Mouse (Mus musculus): ENCODE results near the gene Tmem258. TPM values are rescaled to one million over a fixed set of nuclear protein-coding genes. Genes with fewer than 3 reads are reported as not detected.
A peak's percentile ranks its signal among the peaks of the same experiment; 100 is the strongest.

The Tmem258 gene
- polyA plus RNA-seq, 1 experiment from 2014 or later: 311 TPM

GRCm38 (mm10) chr19:10190796-10191195 lies 13.0 kb upstream of the Tmem258 start:
- H3K9ac ChIP-seq (ENCODE audit: low read depth, low read length): no peak overlapping the region
- no peak overlapping the region for H3K4me2 ChIP-seq (ENCODE audit: low read length)
- no peaks in the 10 kb centered on the region for H3K27me3 ChIP-seq (replicated peaks; ENCODE audit: control insufficient read depth, insufficient read depth, low read length)
- H3K36me3 ChIP-seq (ENCODE audit: control insufficient read depth, insufficient read depth, low read length): peaks cover 59% of the 10 kb centered on the region
- H3K9me3 ChIP-seq (ENCODE audit: control insufficient read depth, low read length): no peaks in the 10 kb centered on the region
- no peak overlapping the region for H3K4me3 ChIP-seq (ENCODE audit: low read length)
- 48% methylated on average over 2 of the region's 2 CpGs for WGBS
- H3K4me1 ChIP-seq (ENCODE audit: control insufficient read depth, insufficient read depth, low read depth, low read length): peaks cover 28% of the 10 kb centered on the region
- ATAC-seq: no peak
- H3K27ac ChIP-seq (ENCODE audit: low read depth, low read length): no peak overlapping the region

- H3K4me3 ChIP-seq (ENCODE audit: low read length): no peak overlapping the region
- WGBS: 84% methylated on average over 7 of the region's 7 CpGs
- H3K36me3 ChIP-seq (ENCODE audit: control insufficient read depth, insufficient read depth, low read length): peaks cover 64% of the 10 kb centered on the region
- no peaks in the 10 kb centered on the region for H3K27me3 ChIP-seq (replicated peaks; ENCODE audit: control insufficient read depth, insufficient read depth, low read length)
- no peak overlapping the region for H3K27ac ChIP-seq (ENCODE audit: low read depth, low read length)
- no peak for ATAC-seq
- H3K9me3 ChIP-seq (ENCODE audit: control insufficient read depth, low read length): no peaks in the 10 kb centered on the region
- H3K4me1 ChIP-seq (ENCODE audit: control insufficient read depth, insufficient read depth, low read depth, low read length): peaks cover 26% of the 10 kb centered on the region
- no peak overlapping the region for H3K4me2 ChIP-seq (ENCODE audit: low read length)
- no peak overlapping the region for H3K9ac ChIP-seq (ENCODE audit: low read depth, low read length)
Measured at GRCm38 (mm10) chr19:10191326-10191725, 12.5 kb upstream of the Tmem258 start.

- no peak for ATAC-seq
- no peak overlapping the region for H3K27ac ChIP-seq (ENCODE audit: low read depth, low read length)
Measured at GRCm38 (mm10) chr19:10194337-10194736, 9.5 kb upstream of the Tmem258 start.

GRCm38 (mm10) chr19:10195252-10195651 lies 8.6 kb upstream of the Tmem258 start:
- H3K4me1 ChIP-seq (ENCODE audit: control insufficient read depth, insufficient read depth, low read depth, low read length): no peaks in the 10 kb centered on the region
- H3K9ac ChIP-seq (ENCODE audit: low read depth, low read length): no peak overlapping the region
- no peak overlapping the region for H3K4me2 ChIP-seq (ENCODE audit: low read length)
- H3K9me3 ChIP-seq (ENCODE audit: control insufficient read depth, low read length): no peaks in the 10 kb centered on the region
- no peaks in the 10 kb centered on the region for H3K27me3 ChIP-seq (replicated peaks; ENCODE audit: control insufficient read depth, insufficient read depth, low read length)
- no peak overlapping the region for H3K27ac ChIP-seq (ENCODE audit: low read depth, low read length)
- 55% methylated on average over 5 of the region's 5 CpGs for WGBS
- H3K36me3 ChIP-seq (ENCODE audit: control insufficient read depth, insufficient read depth, low read length): peaks cover 51% of the 10 kb centered on the region
- ATAC-seq: no peak
- no peak overlapping the region for H3K4me3 ChIP-seq (ENCODE audit: low read length)

More at GRCm38 (mm10) chr19:10194337-10194736, 9.5 kb upstream of the Tmem258 start:
- Histone ChIP-seq H3K4me1 (ENCODE audit: control insufficient read depth, insufficient read depth, low read depth, low read length) (no peaks in the 10 kb centered on the region), H3K27me3 (replicated peaks; ENCODE audit: control insufficient read depth, insufficient read depth, low read length) (no peaks in the 10 kb centered on the region), H3K4me3 (ENCODE audit: low read length) (no peak overlapping the region), H3K36me3 (ENCODE audit: control insufficient read depth, insufficient read depth, low read length) (peaks cover 53% of the 10 kb centered on the region), H3K9me3 (ENCODE audit: control insufficient read depth, low read length) (no peaks in the 10 kb centered on the region), H3K4me2 (ENCODE audit: low read length) (no peak overlapping the region), H3K9ac (ENCODE audit: low read depth, low read length) (no peak overlapping the region)
- WGBS: 90% methylated on average over 11 of the region's 11 CpGs

GRCm38 (mm10) chr19:10197130-10197529 lies 6.7 kb upstream of the Tmem258 start:
- Histone ChIP-seq H3K4me2 (ENCODE audit: low read length) (no peak overlapping the region), H3K9ac (ENCODE audit: low read depth, low read length) (no peak overlapping the region), H3K9me3 (ENCODE audit: control insufficient read depth, low read length) (no peaks in the 10 kb centered on the region), H3K4me3 (ENCODE audit: low read length) (no peak overlapping the region), H3K4me1 (ENCODE audit: control insufficient read depth, insufficient read depth, low read depth, low read length) (no peaks in the 10 kb centered on the region), H3K27ac (ENCODE audit: low read depth, low read length) (no peak overlapping the region), H3K27me3 (replicated peaks; ENCODE audit: control insufficient read depth, insufficient read depth, low read length) (no peaks in the 10 kb centered on the region), H3K36me3 (ENCODE audit: control insufficient read depth, insufficient read depth, low read length) (peaks cover 47% of the 10 kb centered on the region)
- WGBS: 92% methylated on average over 4 of the region's 4 CpGs
- no peak for ATAC-seq

GRCm38 (mm10) chr19:10198286-10198685 lies 5.5 kb upstream of the Tmem258 start:
- Histone ChIP-seq H3K9ac (ENCODE audit: low read depth, low read length) (no peak overlapping the region), H3K36me3 (ENCODE audit: control insufficient read depth, insufficient read depth, low read length) (peaks cover 37% of the 10 kb centered on the region), H3K4me3 (ENCODE audit: low read length) (no peak overlapping the region), H3K4me1 (ENCODE audit: control insufficient read depth, insufficient read depth, low read depth, low read length) (peaks cover 8% of the 10 kb centered on the region), H3K9me3 (ENCODE audit: control insufficient read depth, low read length) (no peaks in the 10 kb centered on the region), H3K27ac (ENCODE audit: low read depth, low read length) (no peak overlapping the region), H3K4me2 (ENCODE audit: low read length) (no peak overlapping the region), H3K27me3 (replicated peaks; ENCODE audit: control insufficient read depth, insufficient read depth, low read length) (no peaks in the 10 kb centered on the region)
- ATAC-seq: no peak
- WGBS: 84% methylated on average over 2 of the region's 2 CpGs

- H3K9ac ChIP-seq (ENCODE audit: low read depth, low read length): no peak overlapping the region
- no peaks in the 10 kb centered on the region for H3K9me3 ChIP-seq (ENCODE audit: control insufficient read depth, low read length)
- peaks cover 9% of the 10 kb centered on the region for H3K4me1 ChIP-seq (ENCODE audit: control insufficient read depth, insufficient read depth, low read depth, low read length)
- H3K36me3 ChIP-seq (ENCODE audit: control insufficient read depth, insufficient read depth, low read length): peaks cover 32% of the 10 kb centered on the region
- ATAC-seq: peak; percentile 67
- no peak overlapping the region for H3K27ac ChIP-seq (ENCODE audit: low read depth, low read length)
- H3K27me3 ChIP-seq (replicated peaks; ENCODE audit: control insufficient read depth, insufficient read depth, low read length): no peaks in the 10 kb centered on the region
- H3K4me3 ChIP-seq (ENCODE audit: low read length): no peak overlapping the region
- H3K4me2 ChIP-seq (ENCODE audit: low read length): no peak overlapping the region
- 31% methylated on average over 3 of the region's 3 CpGs for WGBS
Measured at GRCm38 (mm10) chr19:10198723-10199122, 5.1 kb upstream of the Tmem258 start.

GRCm38 (mm10) chr19:10203146-10203847 lies 517 bp upstream of the Tmem258 start:
- H3K9me3 ChIP-seq (ENCODE audit: control insufficient read depth, low read length): no peaks in the 10 kb centered on the region
- H3K4me2 ChIP-seq (ENCODE audit: low read length): peak overlapping the region; percentile 92
- H3K27me3 ChIP-seq (replicated peaks; ENCODE audit: control insufficient read depth, insufficient read depth, low read length): no peaks in the 10 kb centered on the region
- ATAC-seq: no peak; the same call in 1 of the 2 replicates
- peak overlapping the region; percentile 88 for H3K9ac ChIP-seq (ENCODE audit: low read depth, low read length)
- peaks cover 10% of the 10 kb centered on the region for H3K36me3 ChIP-seq (ENCODE audit: control insufficient read depth, insufficient read depth, low read length)
- WGBS: 2% methylated on average over 23 of the region's 23 CpGs
- peak overlapping the region; percentile 82 for H3K27ac ChIP-seq (ENCODE audit: low read depth, low read length)
- H3K4me3 ChIP-seq (ENCODE audit: low read length): peak overlapping the region; percentile 81
- peaks cover 16% of the 10 kb centered on the region for H3K4me1 ChIP-seq (ENCODE audit: control insufficient read depth, insufficient read depth, low read depth, low read length)

- Histone ChIP-seq H3K9me3 (ENCODE audit: control insufficient read depth, low read length) (no peaks in the 10 kb centered on the region), H3K4me2 (ENCODE audit: low read length) (peak overlapping the region; percentile 92), H3K27me3 (replicated peaks; ENCODE audit: control insufficient read depth, insufficient read depth, low read length) (no peaks in the 10 kb centered on the region), H3K9ac (ENCODE audit: low read depth, low read length) (peak overlapping the region; percentile 88), H3K27ac (ENCODE audit: low read depth, low read length) (peak overlapping the region; percentile 82), H3K4me1 (ENCODE audit: control insufficient read depth, insufficient read depth, low read depth, low read length) (peaks cover 16% of the 10 kb centered on the region), H3K4me3 (ENCODE audit: low read length) (peak overlapping the region; percentile 81), H3K36me3 (ENCODE audit: control insufficient read depth, insufficient read depth, low read length) (peaks cover 15% of the 10 kb centered on the region)
- ATAC-seq: peak; percentile 19; the same call in 1 of the 2 replicates
- 0% methylated on average over 5 of the region's 5 CpGs for WGBS
Measured at GRCm38 (mm10) chr19:10204616-10205001, 795 bp downstream of the Tmem258 start.
